Mouse (Mus musculus) kidney, adult 9 months (tissue): ENCODE data around the gene Fam178b.
A peak's percentile ranks its signal among the peaks of the same experiment; 100 is the strongest.
"Not testable (repeated sequence)": the region's sequence is repeated elsewhere in the genome, so short reads cannot be mapped to it uniquely, and the experiment has no call there.

Experiments used
- DNase-seq: peaks from one replicate; pipeline ENCODE4 v3.0.0; 2022

The Fam178b gene

GRCm38 (mm10) chr1:36671260-36671659, 11.7 kb downstream of the Fam178b start:
- no peak for DNase-seq

GRCm38 (mm10) chr1:36670256-36670655, 12.7 kb downstream of the Fam178b start:
- no peak for DNase-seq

- DNase-seq: not testable (repeated sequence)
Observed at GRCm38 (mm10) chr1:36668007-36668406, 15.0 kb downstream of the Fam178b start.

GRCm38 (mm10) chr1:36665934-36666333, 17.0 kb downstream of the Fam178b start:
- DNase-seq: no peak

GRCm38 (mm10) chr1:36665165-36665723, 17.7 kb downstream of the Fam178b start:
- DNase-seq: peak; percentile 14

GRCm38 (mm10) chr1:36664457-36664856, 18.5 kb downstream of the Fam178b start:
- no peak for DNase-seq

GRCm38 (mm10) chr1:36658621-36659399, 24.2 kb downstream of the Fam178b start:
- DNase-seq: no peak

GRCm38 (mm10) chr1:36657658-36658415, 25.1 kb downstream of the Fam178b start:
- DNase-seq: no peak

GRCm38 (mm10) chr1:36656233-36656632, 26.8 kb downstream of the Fam178b start:
- no peak for DNase-seq

GRCm38 (mm10) chr1:36655039-36655438, 27.9 kb downstream of the Fam178b start:
- no peak for DNase-seq

GRCm38 (mm10) chr1:36647631-36648030, 35.4 kb downstream of the Fam178b start:
- no peak for DNase-seq

GRCm38 (mm10) chr1:36646285-36646684, 36.7 kb downstream of the Fam178b start:
- no peak for DNase-seq

GRCm38 (mm10) chr1:36644615-36645007, 38.4 kb downstream of the Fam178b start:
- DNase-seq: no peak

- DNase-seq: no peak
Observed at GRCm38 (mm10) chr1:36643957-36644614, 38.9 kb downstream of the Fam178b start.

- no peak for DNase-seq
Observed at GRCm38 (mm10) chr1:36635826-36636485, 47.0 kb downstream of the Fam178b start.

GRCm38 (mm10) chr1:36634940-36635339, 48.0 kb downstream of the Fam178b start:
- peak; percentile 76 for DNase-seq

- no peak for DNase-seq
Observed at GRCm38 (mm10) chr1:36633920-36634319, 49.1 kb downstream of the Fam178b start.

- no peak for DNase-seq
Observed at GRCm38 (mm10) chr1:36632846-36633245, 50.1 kb downstream of the Fam178b start.

GRCm38 (mm10) chr1:36632090-36632489, 50.9 kb downstream of the Fam178b start:
- DNase-seq: no peak

- DNase-seq: no peak
Observed at GRCm38 (mm10) chr1:36631391-36631790, 51.6 kb downstream of the Fam178b start.

GRCm38 (mm10) chr1:36630053-36630739, 52.8 kb downstream of the Fam178b start:
- DNase-seq: no peak

GRCm38 (mm10) chr1:36628585-36628984, 54.4 kb downstream of the Fam178b start:
- no peak for DNase-seq
